Mouse (Mus musculus) retina, adult 2 months (tissue): ENCODE data around the gene Lsm4.

ENCODE experiments used
- DNase-seq: peaks from one replicate; pipeline ENCODE4 v3.0.0-alpha.2; 2012; ENCODE audit warnings: low read depth, low spot score

Gene Lsm4

GRCm38 (mm10) chr8:70726721-70727120 is 53.7 kb downstream of the Lsm4 start:
- no peak for DNase-seq
